In genomic region chr5:122353807-122354491, GRCm38 (mm10) we compare ENCODE assay signal across 8 mouse cellular contexts. TPM values are rescaled to one million over a fixed set of nuclear protein-coding genes. Genes with fewer than 3 reads are reported as not detected.
DNase-seq lines count a peak whose midpoint lies in the region; ATAC-seq and TF ChIP-seq lines count a peak whose summit lies in the region.

Gene Rad9b, minus strand, starts transcription at chr5:122354233.
Gene Vps29, plus strand, starts transcription at chr5:122354369.

- TF ChIP-seq EP300 in heart, adult 2 months (IDR thresholded peaks at IDR 0.05; ENCODE audit: insufficient read depth, low read depth, low read length), result no peak

- H3K4me2 ChIP-seq in embryonic facial prominence, embryonic 14.5 days (ENCODE audit: low read depth, low read length), result peak within 1 kb of the TSS; percentile 83
- H3K4me2 ChIP-seq in limb, embryonic 13.5 days (replicated peaks), result peak within 1 kb of the TSS; percentile 82
- H3K4me2 ChIP-seq in midbrain, embryonic 16.5 days (ENCODE audit: low read length), result peak within 1 kb of the TSS; percentile 87

- peak within 1 kb of the TSS; percentile 52 for H3K27ac ChIP-seq in embryonic facial prominence, embryonic 14.5 days (replicated peaks; ENCODE audit: low read depth, low read length)
- peak within 1 kb of the TSS; percentile 91 for H3K27ac ChIP-seq in heart, adult 2 months
- peak within 1 kb of the TSS; percentile 55; the same call in 1 of the 2 replicates for H3K27ac ChIP-seq in limb, embryonic 13.5 days
- peak within 1 kb of the TSS; percentile 93 for H3K27ac ChIP-seq in midbrain, embryonic 16.5 days (ENCODE audit: low read length)

- peak; percentile 80 for TF ChIP-seq POLR2A in heart, adult 2 months (IDR thresholded peaks at IDR 0.05; ENCODE audit: insufficient read depth, low read depth, low read length)

- no peak for TF ChIP-seq CTCF in heart, adult 2 months (IDR thresholded peaks at IDR 0.05)

- H3K9ac ChIP-seq in embryonic facial prominence, embryonic 14.5 days (ENCODE audit: low read depth, low read length), result peak within 1 kb of the TSS; percentile 80
- H3K9ac ChIP-seq in heart, adult 2 months (ENCODE audit: low read depth, low read length), result peak within 1 kb of the TSS; percentile 91
- peak within 1 kb of the TSS; percentile 92 for H3K9ac ChIP-seq in limb, embryonic 13.5 days
- H3K9ac ChIP-seq in midbrain, embryonic 16.5 days (ENCODE audit: low read depth, low read length), result peak within 1 kb of the TSS; percentile 81

- ATAC-seq in embryonic facial prominence, embryonic 14.5 days (ENCODE audit: low read depth), result peak; percentile 93
- peak; percentile 92 for ATAC-seq in limb, embryonic 13.5 days (ENCODE audit: low FRiP score, low read depth)
- ATAC-seq in midbrain, embryonic 16.5 days, result peak; percentile 93

- DNase-seq in 3T3-L1 (ENCODE audit: low read depth, low spot score), result peak; percentile 99
- DNase-seq in adrenal gland, postnatal 4 days (ENCODE audit: low spot score in 2 of 2), result peak; percentile 97
- DNase-seq in embryonic facial prominence, embryonic 14.5 days (ENCODE audit: low spot score), result peak; percentile 99
- peak; percentile 98 to 99 for DNase-seq in heart, adult 2 months
- DNase-seq in kidney, adult 8-10 months, result peak; percentile 96 to 98
- DNase-seq in spleen, postnatal 10 days (ENCODE audit: low spot score in 2 of 2), result peak; percentile 98 to 100

- no peaks in the 10 kb centered on the region for H3K27me3 ChIP-seq in embryonic facial prominence, embryonic 14.5 days (replicated peaks; ENCODE audit: control insufficient read depth, insufficient read depth, low read length)
- H3K27me3 ChIP-seq in heart, adult 2 months (ENCODE audit: control insufficient read depth, insufficient read depth, low read length), result no peaks in the 10 kb centered on the region
- H3K27me3 ChIP-seq in limb, embryonic 13.5 days, result no peaks in the 10 kb centered on the region
- no peaks in the 10 kb centered on the region for H3K27me3 ChIP-seq in midbrain, embryonic 16.5 days (ENCODE audit: control insufficient read depth, insufficient read depth, low read depth, low read length)

- H3K36me3 ChIP-seq in embryonic facial prominence, embryonic 14.5 days (ENCODE audit: control insufficient read depth, insufficient read depth, low read length), result peaks cover 5% of the 10 kb centered on the region; the same call in 1 of the 2 replicates
- no peaks in the 10 kb centered on the region for H3K36me3 ChIP-seq in heart, adult 2 months (ENCODE audit: control insufficient read depth, insufficient read depth, low read length)
- H3K36me3 ChIP-seq in limb, embryonic 13.5 days, result peaks cover 15% of the 10 kb centered on the region; the same call in 1 of the 2 replicates
- H3K36me3 ChIP-seq in midbrain, embryonic 16.5 days (ENCODE audit: control insufficient read depth, insufficient read depth, low read length), result no peaks in the 10 kb centered on the region

- intact Hi-C loops in heart, adult 2 months (cut with DNase I), result loop anchor here (1.0 to 10.0 kb wide), 2 partner anchors 18 to 199 kb away; partner anchors contain the start of genes Fam216a and Ppp1cc

- H3K4me1 ChIP-seq in embryonic facial prominence, embryonic 14.5 days (ENCODE audit: control insufficient read depth, insufficient read depth, low read length), result peaks cover 6% of the 10 kb centered on the region
- no peaks in the 10 kb centered on the region; the same call in 1 of the 2 replicates for H3K4me1 ChIP-seq in heart, adult 2 months (ENCODE audit: control insufficient read depth, insufficient read depth, low read length)
- H3K4me1 ChIP-seq in limb, embryonic 13.5 days, result peaks cover 12% of the 10 kb centered on the region
- peaks cover 12% of the 10 kb centered on the region for H3K4me1 ChIP-seq in midbrain, embryonic 16.5 days (ENCODE audit: control insufficient read depth, insufficient read depth, low read length)

- H3K9me3 ChIP-seq in embryonic facial prominence, embryonic 14.5 days (ENCODE audit: control insufficient read depth, low read length), result no peaks in the 10 kb centered on the region
- H3K9me3 ChIP-seq in limb, embryonic 13.5 days, result no peaks in the 10 kb centered on the region
- no peaks in the 10 kb centered on the region for H3K9me3 ChIP-seq in midbrain, embryonic 16.5 days (replicated peaks; ENCODE audit: control insufficient read depth, low read length, poor library complexity, severe bottlenecking)

- 2% methylated on average over 39 of the region's 51 CpGs for WGBS in embryonic facial prominence, embryonic 14.5 days
- WGBS in heart, adult 2 months, result 1% methylated on average over 51 of the region's 51 CpGs
- under 1% methylated on average over 51 of the region's 51 CpGs for WGBS in limb, embryonic 13.5 days
- WGBS in midbrain, embryonic 16.5 days, result 2% methylated on average over 51 of the region's 51 CpGs

- no peaks in the 10 kb centered on the region for H3K79me2 ChIP-seq in heart, adult 2 months (replicated peaks; ENCODE audit: control insufficient read depth, insufficient read depth, low read length)

- H3K4me3 ChIP-seq in embryonic facial prominence, embryonic 14.5 days (ENCODE audit: low read depth, low read length), result peak within 1 kb of the TSS; percentile 72
- peak within 1 kb of the TSS; percentile 76 for H3K4me3 ChIP-seq in heart, adult 2 months
- H3K4me3 ChIP-seq in limb, embryonic 13.5 days, result peak within 1 kb of the TSS; percentile 98
- H3K4me3 ChIP-seq in midbrain, embryonic 16.5 days (ENCODE audit: low read depth, low read length), result peak within 1 kb of the TSS; percentile 92

RNA-seq across cellular contexts. Expression of gene Rad9b, which starts in this region (rescaled TPM):
- 1 to 10 TPM; 4.9 to 5.4 TPM for total RNA-seq in adrenal gland, postnatal 4 days (2021)
- 8.0 and 9.8 TPM in 2 replicates for polyA plus RNA-seq in embryonic facial prominence, embryonic 14.5 days (2014; fragmentation: Nextera tagmentation; extraction: Ambion mirVana)
- under 1 TPM; 0.50 to 0.97 TPM for total RNA-seq in heart, adult 2 months (2021)
- polyA plus RNA-seq in heart, adult 2 months (2012; rRNA removed), result 2.5 and 3.0 TPM in 2 replicates
- polyA plus RNA-seq in limb, embryonic 13.5 days (2015; fragmentation: Nextera tagmentation; extraction: Ambion mirVana), result 17.1 TPM in 2 replicates
- 23.9 and 28.9 TPM in 2 replicates for polyA plus RNA-seq in midbrain, embryonic 16.5 days (2015; fragmentation: Nextera tagmentation; extraction: Ambion mirVana)

RNA-seq across cellular contexts. Expression of gene Vps29, which starts in this region (rescaled TPM):
- 100 to 1,000 TPM; 127 to 134 TPM for total RNA-seq in adrenal gland, postnatal 4 days (2021)
- 211 and 218 TPM in 2 replicates for polyA plus RNA-seq in embryonic facial prominence, embryonic 14.5 days (2014; fragmentation: Nextera tagmentation; extraction: Ambion mirVana)
- 10 to 100 TPM; 85.4 to 91.4 TPM for total RNA-seq in heart, adult 2 months (2021)
- polyA plus RNA-seq in heart, adult 2 months (2012; rRNA removed), result 39.2 and 70.9 TPM in 2 replicates
- 185 and 193 TPM in 2 replicates for polyA plus RNA-seq in limb, embryonic 13.5 days (2015; fragmentation: Nextera tagmentation; extraction: Ambion mirVana)
- polyA plus RNA-seq in midbrain, embryonic 16.5 days (2015; fragmentation: Nextera tagmentation; extraction: Ambion mirVana), result 320 and 347 TPM in 2 replicates

Comparison
In these comparisons a context has a peak if more than half of its experiments do, and no peak if none do; other contexts are left out.
1. Peak in every context shown above with its lines: DNase-seq, ATAC-seq, H3K4me3 ChIP-seq and H3K27ac ChIP-seq.